Mouse (Mus musculus): ENCODE results near the gene Dyrk1b. TPM values are rescaled to one million over a fixed set of nuclear protein-coding genes. Genes with fewer than 3 reads are reported as not detected.
"Not testable (repeated sequence)": the region's sequence is repeated elsewhere in the genome, so short reads cannot be mapped to it uniquely, and the experiment has no call there.

Gene Dyrk1b
- polyA plus RNA-seq, 1 experiment from 2014 or later: 15.3 TPM

DNA sequence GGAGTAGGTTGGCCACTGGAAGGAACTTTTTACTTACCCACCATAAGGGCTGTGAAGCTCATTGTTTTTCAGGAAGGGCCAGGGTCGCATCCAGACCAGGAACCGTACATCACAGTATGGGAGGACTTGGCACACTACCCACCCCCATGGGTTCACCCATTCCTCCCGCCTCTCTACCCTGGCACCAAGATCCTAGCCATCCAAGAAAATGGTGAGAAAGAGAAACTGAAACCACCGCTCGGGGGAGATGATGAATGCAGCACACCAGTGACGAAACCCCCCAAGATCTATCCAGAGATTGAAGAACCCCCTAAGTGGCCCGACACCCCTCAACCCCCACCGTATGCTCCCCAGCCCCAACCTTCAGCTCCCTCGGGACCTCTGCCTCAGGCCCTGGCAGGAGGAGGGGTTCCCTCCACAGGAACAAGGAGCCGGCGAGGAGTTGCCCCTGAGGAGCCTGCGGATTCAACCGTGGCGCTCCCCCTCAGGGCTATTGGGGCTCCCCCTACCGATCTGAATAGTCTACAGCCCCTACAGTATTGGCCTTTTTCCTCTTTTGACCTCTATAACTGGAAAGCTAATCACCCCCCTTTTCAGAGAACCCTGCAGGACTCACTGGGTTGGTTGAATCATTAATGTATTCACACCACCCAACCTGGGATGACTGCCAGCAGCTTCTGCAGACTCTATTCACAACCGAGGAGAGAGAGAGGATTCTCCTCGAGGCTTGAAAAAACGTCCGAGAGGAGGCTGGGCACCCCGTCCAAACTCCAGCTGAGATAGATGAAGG lies 39.9 kb downstream of the Dyrk1b start:
- not testable (repeated sequence) for H3K4me3 ChIP-seq (ENCODE audit: low read depth, low read length); H3K27ac ChIP-seq (ENCODE audit: low read length); H3K9me3 ChIP-seq (ENCODE audit: control insufficient read depth, low read depth, low read length); H3K4me1 ChIP-seq (ENCODE audit: control insufficient read depth, insufficient read depth, low read length); H3K27me3 ChIP-seq (ENCODE audit: control insufficient read depth, insufficient read depth, low read length); H3K9ac ChIP-seq (replicated peaks; ENCODE audit: low read depth, low read length); ATAC-seq (ENCODE audit: insufficient number of reproducible peaks, insufficient read depth, low FRiP score, low read depth); H3K4me2 ChIP-seq (replicated peaks; ENCODE audit: low read depth, low read length); H3K36me3 ChIP-seq (ENCODE audit: control insufficient read depth, insufficient read depth, low read length)
- WGBS: 87% methylated on average over 20 of the region's 20 CpGs

- not testable (repeated sequence) for ATAC-seq (ENCODE audit: insufficient number of reproducible peaks, insufficient read depth, low FRiP score, low read depth); H3K27me3 ChIP-seq (ENCODE audit: control insufficient read depth, insufficient read depth, low read length)
- WGBS: 81% methylated on average over 4 of the region's 4 CpGs
Observed at GRCm38 (mm10) chr7:28226836-28227235, 47.6 kb downstream of the Dyrk1b start.

DNA sequence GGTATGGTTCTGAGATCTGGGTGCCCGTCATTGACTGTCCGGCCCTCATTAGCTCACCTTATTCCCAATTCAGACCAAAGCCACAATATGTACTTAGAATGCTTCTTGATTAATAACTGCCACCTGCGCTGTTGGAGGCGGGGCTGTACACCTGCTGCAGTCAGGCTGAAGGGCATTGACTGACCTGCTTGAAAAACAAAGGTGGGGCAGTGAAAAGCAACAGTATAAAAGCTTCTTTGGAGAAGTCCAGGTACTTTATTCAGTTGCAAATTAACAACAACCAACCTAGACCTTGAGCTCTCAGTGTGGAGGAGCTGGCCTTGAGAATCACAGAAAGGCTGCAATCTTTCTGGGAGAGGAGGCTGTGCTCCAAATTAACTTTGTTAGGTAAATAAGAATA lies 48.2 kb downstream of the Dyrk1b start:
- not testable (repeated sequence) for ATAC-seq (ENCODE audit: insufficient number of reproducible peaks, insufficient read depth, low FRiP score, low read depth); H3K36me3 ChIP-seq (ENCODE audit: control insufficient read depth, insufficient read depth, low read length); H3K4me3 ChIP-seq (ENCODE audit: low read depth, low read length); H3K9me3 ChIP-seq (ENCODE audit: control insufficient read depth, low read depth, low read length); H3K9ac ChIP-seq (replicated peaks; ENCODE audit: low read depth, low read length); H3K27ac ChIP-seq (ENCODE audit: low read length); H3K27me3 ChIP-seq (ENCODE audit: control insufficient read depth, insufficient read depth, low read length); H3K4me1 ChIP-seq (ENCODE audit: control insufficient read depth, insufficient read depth, low read length); H3K4me2 ChIP-seq (replicated peaks; ENCODE audit: low read depth, low read length)
- 92% methylated on average over 4 of the region's 4 CpGs for WGBS

More at GRCm38 (mm10) chr7:28226836-28227235, 47.6 kb downstream of the Dyrk1b start:
- not testable (repeated sequence) for H3K27ac ChIP-seq (ENCODE audit: low read length); H3K4me3 ChIP-seq (ENCODE audit: low read depth, low read length); H3K9ac ChIP-seq (replicated peaks; ENCODE audit: low read depth, low read length); H3K4me1 ChIP-seq (ENCODE audit: control insufficient read depth, insufficient read depth, low read length); H3K4me2 ChIP-seq (replicated peaks; ENCODE audit: low read depth, low read length); H3K9me3 ChIP-seq (ENCODE audit: control insufficient read depth, low read depth, low read length); H3K36me3 ChIP-seq (ENCODE audit: control insufficient read depth, insufficient read depth, low read length)

Other genes starting within 250 kb of the Dyrk1b start
- gene Zfp780b, start 200.3 kb upstream of the Dyrk1b start, polyA plus RNA-seq (2014; fragmentation: Nextera tagmentation; extraction: Ambion mirVana): 22.5 and 25.1 TPM in 2 replicates
- 4.6 and 5.0 TPM in 2 replicates for gene Zfp850, start 165.4 kb upstream of the Dyrk1b start, polyA plus RNA-seq (2014; fragmentation: Nextera tagmentation; extraction: Ambion mirVana)
- 276 and 283 TPM in 2 replicates for gene Psmc4, start 129.4 kb upstream of the Dyrk1b start, polyA plus RNA-seq (2014; fragmentation: Nextera tagmentation; extraction: Ambion mirVana)
- 14.4 and 19.0 TPM in 2 replicates for gene Fcgbp, start 108.2 kb upstream of the Dyrk1b start, polyA plus RNA-seq (2014; fragmentation: Nextera tagmentation; extraction: Ambion mirVana)
- gene 9530053A07Rik, start 50.0 kb upstream of the Dyrk1b start, polyA plus RNA-seq (2014; fragmentation: Nextera tagmentation; extraction: Ambion mirVana): 0.07 TPM in 1 of 2 replicates, not detected in the other
- 41.8 and 48.2 TPM in 2 replicates for gene Fbl, start 9.8 kb upstream of the Dyrk1b start, polyA plus RNA-seq (2014; fragmentation: Nextera tagmentation; extraction: Ambion mirVana)
- 4.1 and 4.4 TPM in 2 replicates for gene Eid2, start 88.4 kb downstream of the Dyrk1b start, polyA plus RNA-seq (2014; fragmentation: Nextera tagmentation; extraction: Ambion mirVana)
- gene Eid2b, start 98.3 kb downstream of the Dyrk1b start, polyA plus RNA-seq (2014; fragmentation: Nextera tagmentation; extraction: Ambion mirVana): 9.9 and 11.4 TPM in 2 replicates
- 0.27 TPM in 1 of 2 replicates, not detected in the other for gene Selenov, start 111.7 kb downstream of the Dyrk1b start, polyA plus RNA-seq (2014; fragmentation: Nextera tagmentation; extraction: Ambion mirVana)
- gene Dll3, start 122.8 kb downstream of the Dyrk1b start, polyA plus RNA-seq (2014; fragmentation: Nextera tagmentation; extraction: Ambion mirVana): 3.8 and 4.7 TPM in 2 replicates
- gene Timm50, start 132.6 kb downstream of the Dyrk1b start, polyA plus RNA-seq (2014; fragmentation: Nextera tagmentation; extraction: Ambion mirVana): 139 and 140 TPM in 2 replicates
- gene Supt5, start 159.3 kb downstream of the Dyrk1b start, polyA plus RNA-seq (2014; fragmentation: Nextera tagmentation; extraction: Ambion mirVana): 71.7 and 73.7 TPM in 2 replicates
- 1,258 and 1,269 TPM in 2 replicates for gene Rps16, start 171.2 kb downstream of the Dyrk1b start, polyA plus RNA-seq (2014; fragmentation: Nextera tagmentation; extraction: Ambion mirVana)
- 63.4 and 70.7 TPM in 2 replicates for gene Plekhg2, start 193.1 kb downstream of the Dyrk1b start, polyA plus RNA-seq (2014; fragmentation: Nextera tagmentation; extraction: Ambion mirVana)
- 15.5 and 17.6 TPM in 2 replicates for gene Zfp36, start 200.8 kb downstream of the Dyrk1b start, polyA plus RNA-seq (2014; fragmentation: Nextera tagmentation; extraction: Ambion mirVana)
- gene Med29, start 213.2 kb downstream of the Dyrk1b start, polyA plus RNA-seq (2014; fragmentation: Nextera tagmentation; extraction: Ambion mirVana): 47.1 and 51.1 TPM in 2 replicates
- gene Paf1, start 213.5 kb downstream of the Dyrk1b start, polyA plus RNA-seq (2014; fragmentation: Nextera tagmentation; extraction: Ambion mirVana): 67.3 and 73.2 TPM in 2 replicates